Mouse (Mus musculus) heart, adult 2 months (tissue): ENCODE results near the gene Gramd1b. TPM values are rescaled to one million over a fixed set of nuclear protein-coding genes. Genes with fewer than 3 reads are reported as not detected.

Experiments
- DNase-seq, 2 experiments: peaks; one replicate each; pipeline ENCODE4 v3.0.0; 2021
- H3K27ac ChIP-seq: fragments of 200-600 bp; 2 replicates; pipeline ENCODE4 v1.8.1; 2022
- H3K27me3 ChIP-seq: fragments of 200-500 bp; 2 replicates; pipeline ENCODE4 v1.6.1; 2012; ENCODE audit warnings: mild to moderate bottlenecking, low read length, inconsistent platforms, mixed read lengths; ENCODE audit not compliant: control insufficient read depth, insufficient read depth
- H3K36me3 ChIP-seq: fragments of 200-500 bp; 2 replicates; pipeline ENCODE4 v1.6.1; 2012; ENCODE audit warnings: low read length, inconsistent platforms; ENCODE audit not compliant: control insufficient read depth, insufficient read depth
- H3K4me1 ChIP-seq: fragments of 200-500 bp; 2 replicates; pipeline ENCODE4 v1.6.1; 2011; ENCODE audit warnings: low read length; ENCODE audit not compliant: control insufficient read depth, insufficient read depth
- H3K4me3 ChIP-seq: fragments of 200-600 bp; 2 replicates; pipeline ENCODE4 v1.8.1; 2022
- H3K79me2 ChIP-seq: fragments of 200-500 bp; replicated peaks from 2 replicates; pipeline ENCODE4 v1.6.1; 2012; ENCODE audit warnings: mild to moderate bottlenecking, inconsistent platforms, low read length, moderate library complexity, mixed read lengths; ENCODE audit not compliant: control insufficient read depth, insufficient read depth
- H3K9ac ChIP-seq: fragments of 200-500 bp; 2 replicates; pipeline ENCODE4 v1.6.1; 2012; ENCODE audit warnings: low read depth, mild to moderate bottlenecking, control low read depth, inconsistent platforms, low read length, mixed read lengths
- CTCF ChIP-seq: fragments of 200-600 bp; IDR thresholded peaks from 2 replicates; pipeline ENCODE4 v1.8.1; 2022; ENCODE audit warnings: antibody characterized with exemption, mild to moderate bottlenecking, moderate library complexity
- EP300 ChIP-seq: fragments of 200-500 bp; IDR thresholded peaks from 2 replicates; pipeline ENCODE4 v1.6.1; 2011; ENCODE audit warnings: low read depth, low read length, control low read depth; ENCODE audit not compliant: insufficient read depth
- POLR2A ChIP-seq: fragments of 200-500 bp; IDR thresholded peaks from 2 replicates; pipeline ENCODE4 v1.6.1; 2011; ENCODE audit warnings: mild to moderate bottlenecking, low read depth, low read length, control low read depth; ENCODE audit not compliant: insufficient read depth
- WGBS: fragments of 180-500 bp; shearing (Covaris S2); methylation state at CpG from one replicate; pipeline ENCODE4 v1.1.7; 2018; 5-methylcytosine and 5-hydroxymethylcytosine counted together
- intact Hi-C: fragments of 180-260 bp; cut with DNase I; formaldehyde crosslinking; loops from one replicate; pipeline ENCODE4 v1.15.1; 2025
- polyA plus RNA-seq: library from polyadenylated mRNA; depleted of rRNA; stranded (reverse); fragments of >200 nt; gene quantifications from 2 replicates; pipeline ENCODE4 v1.2.3, GENCODE M21; 2012
- total RNA-seq, 2 experiments: library from RNA; stranded (reverse); gene quantifications; 2 replicates each; pipeline ENCODE4 v1.2.3; 2021

The Gramd1b gene
- total and polyA plus RNA-seq, 3 experiments, result 16.9 to 25.0 (median 17.3) TPM

DNA sequence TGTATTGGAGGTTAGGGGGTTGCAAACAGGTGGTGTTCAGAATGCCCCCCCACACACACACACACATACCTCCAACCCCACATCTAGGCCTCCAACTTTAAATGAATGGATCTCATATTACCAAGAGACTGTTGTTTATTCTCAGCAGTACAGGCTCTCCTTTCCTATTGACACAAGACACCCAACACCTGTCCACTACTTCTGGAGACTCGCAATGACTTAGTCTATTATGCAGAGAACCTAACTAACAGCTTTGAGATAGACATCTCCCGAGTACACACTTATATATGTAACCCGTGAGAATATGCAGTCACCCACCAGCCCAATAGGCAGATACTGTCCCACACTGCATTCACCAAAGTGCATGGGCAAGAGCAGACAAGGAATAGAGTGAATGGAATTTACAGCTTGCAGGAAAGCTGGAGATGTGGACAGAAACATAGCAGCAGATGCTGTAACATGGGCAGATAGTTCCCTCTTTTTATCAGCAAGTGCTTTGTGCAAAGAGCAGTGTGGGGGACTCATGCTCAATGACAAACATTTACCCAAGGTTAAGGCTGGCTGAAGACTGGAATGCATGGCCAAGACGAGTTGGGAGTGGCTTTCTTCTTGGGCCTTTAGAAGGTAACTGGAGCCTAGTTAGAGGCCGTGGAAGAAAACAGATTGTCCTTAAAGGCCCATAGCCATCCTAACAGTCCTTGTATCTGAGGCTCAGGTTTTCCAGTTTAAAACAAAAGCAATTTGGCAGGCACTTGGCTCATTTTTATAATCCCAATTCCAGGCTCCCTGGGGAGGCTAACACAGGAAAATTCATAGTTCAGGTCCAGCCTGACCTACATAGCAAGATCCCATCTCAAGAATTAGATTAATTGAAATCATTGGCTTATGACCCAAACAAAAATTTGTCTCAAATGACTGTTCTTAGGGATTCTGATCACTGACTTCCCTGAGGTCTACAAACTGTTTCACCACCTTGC is 71.6 kb downstream of the Gramd1b start:
- no peak overlapping the region for H3K9ac ChIP-seq
- 76% methylated on average over 5 of the region's 5 CpGs for WGBS

DNA sequence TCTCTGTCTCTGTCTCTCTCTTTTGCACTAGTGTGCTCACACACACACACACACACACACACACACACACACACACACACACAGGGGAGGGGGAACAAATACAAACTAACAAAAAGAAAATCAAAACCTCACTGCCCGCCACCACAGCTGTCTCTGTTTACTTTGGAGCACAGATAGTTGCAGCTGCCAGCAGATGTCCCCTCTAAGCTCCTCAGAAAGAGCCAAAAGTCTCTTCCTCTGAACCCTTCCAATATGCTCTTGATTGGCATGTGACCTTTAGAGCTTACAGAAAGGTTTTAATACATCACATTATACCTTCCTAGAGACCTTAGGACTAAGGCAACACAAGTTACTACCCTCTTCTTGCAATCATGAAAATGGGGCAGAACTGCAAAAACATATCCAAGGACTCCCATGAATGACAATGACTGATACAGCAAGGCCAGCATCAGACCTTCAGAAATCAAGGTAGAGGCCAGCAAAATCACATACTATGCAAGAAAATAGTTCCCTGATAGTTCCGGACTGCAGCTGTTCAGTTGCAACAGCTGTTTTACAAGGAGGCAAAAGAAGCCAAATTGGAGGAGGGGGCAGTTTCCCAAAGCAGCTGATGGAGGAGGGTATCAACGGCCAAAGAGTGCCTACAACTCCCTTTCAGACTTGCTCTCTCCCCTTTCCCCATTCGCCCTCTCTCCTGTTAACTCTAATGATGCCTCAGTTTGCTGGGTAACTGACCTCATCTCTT is 72.5 kb downstream of the Gramd1b start:
- no peak overlapping the region for H3K4me3 ChIP-seq
- peaks cover 6% of the 10 kb centered on the region for H3K4me1 ChIP-seq
- no peak overlapping the region for H3K9ac ChIP-seq
- H3K27ac ChIP-seq, result no peak overlapping the region
- H3K79me2 ChIP-seq, result no peaks in the 10 kb centered on the region
- no peaks in the 10 kb centered on the region for H3K36me3 ChIP-seq
- no peak for DNase-seq
- TF ChIP-seq POLR2A (no peak), CTCF (no peak), EP300 (no peak)
- 78% methylated on average over 4 of the region's 4 CpGs for WGBS
- H3K27me3 ChIP-seq, result no peaks in the 10 kb centered on the region
- intact Hi-C loops, result no loop called here

More for the DNA sequence above, 71.6 kb downstream of the Gramd1b start:
- no peak for TF ChIP-seq POLR2A
- TF ChIP-seq CTCF, result no peak
- no peak for TF ChIP-seq EP300
- peaks cover 6% of the 10 kb centered on the region for H3K4me1 ChIP-seq
- no peak overlapping the region for H3K4me3 ChIP-seq
- no peaks in the 10 kb centered on the region for H3K27me3 ChIP-seq
- intact Hi-C loops, result loop anchor here (5.0 kb wide), 1 partner anchor 108 kb away; no protein-coding TSS in a partner anchor
- DNase-seq, result no peak
- H3K27ac ChIP-seq, result no peak overlapping the region; the same call in 1 of the 2 replicates
- no peaks in the 10 kb centered on the region for H3K36me3 ChIP-seq
- H3K79me2 ChIP-seq, result no peaks in the 10 kb centered on the region

DNA sequence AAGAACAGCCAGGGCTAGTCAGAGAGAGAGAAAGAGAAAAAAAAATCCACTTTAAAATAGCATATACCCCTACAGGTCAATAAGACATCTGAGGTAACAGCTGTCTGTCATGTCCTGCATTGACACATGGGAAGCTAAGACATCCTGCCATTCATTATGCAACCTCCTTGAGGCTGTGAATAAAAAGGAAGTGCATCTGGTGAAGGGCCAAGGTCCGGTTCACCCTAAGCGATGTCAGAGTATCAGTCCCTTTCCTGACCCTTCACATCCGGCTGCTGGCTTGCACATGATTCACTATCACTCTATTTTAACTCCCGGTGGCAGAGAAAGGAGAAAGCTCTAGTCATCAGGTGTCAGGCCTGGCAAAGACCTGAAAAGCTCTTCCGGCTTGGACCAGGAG is 73.7 kb downstream of the Gramd1b start:
- intact Hi-C loops, result no loop called here
- H3K27ac ChIP-seq, result no peak overlapping the region
- peak in 1 of 2 experiments; percentile 29 for DNase-seq
- H3K79me2 ChIP-seq, result no peaks in the 10 kb centered on the region
- peaks cover 6% of the 10 kb centered on the region for H3K4me1 ChIP-seq
- no peaks in the 10 kb centered on the region for H3K27me3 ChIP-seq
- H3K9ac ChIP-seq, result no peak overlapping the region
- TF ChIP-seq EP300, result no peak
- no peak for TF ChIP-seq POLR2A
- TF ChIP-seq CTCF, result no peak
- H3K4me3 ChIP-seq, result no peak overlapping the region
- 24% methylated on average over 5 of the region's 5 CpGs for WGBS
- no peaks in the 10 kb centered on the region for H3K36me3 ChIP-seq

DNA sequence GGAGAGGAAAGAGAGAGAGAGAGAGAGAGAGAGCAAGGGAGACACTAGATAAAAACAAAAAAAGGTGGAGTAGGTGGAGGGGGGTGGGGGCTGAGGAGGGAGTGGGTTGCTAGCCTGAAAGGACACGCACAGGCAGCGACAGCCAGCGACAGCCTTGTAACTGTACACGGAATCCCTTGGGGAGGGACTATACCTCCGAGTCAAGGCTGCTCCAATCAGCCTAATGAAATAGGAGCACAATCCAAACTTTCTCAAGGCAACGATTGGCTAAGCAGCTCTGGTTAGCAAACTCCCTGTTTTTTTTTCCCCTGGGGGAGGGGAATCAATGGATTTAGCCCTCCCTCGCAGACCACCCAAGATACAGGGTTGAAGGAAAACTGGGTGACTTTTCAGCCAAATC is 75.0 kb downstream of the Gramd1b start:
- Histone ChIP-seq H3K4me1 (peaks cover 6% of the 10 kb centered on the region), H3K4me3 (peak overlapping the region; percentile 79), H3K79me2 (no peaks in the 10 kb centered on the region), H3K36me3 (no peaks in the 10 kb centered on the region), H3K9ac (peak overlapping the region; percentile 74), H3K27me3 (no peaks in the 10 kb centered on the region), H3K27ac (peak overlapping the region; percentile 84)
- TF ChIP-seq CTCF, result no peak
- 0 out of 2 replicates have a peak, but pooled peaks have one; percentile 22 for TF ChIP-seq EP300
- peak; percentile 66; the same call in 1 of the 2 replicates for TF ChIP-seq POLR2A
- WGBS, result 7% methylated on average over 7 of the region's 7 CpGs
- intact Hi-C loops, result no loop called here
- peak in 1 of 2 experiments; percentile 41 for DNase-seq

DNA sequence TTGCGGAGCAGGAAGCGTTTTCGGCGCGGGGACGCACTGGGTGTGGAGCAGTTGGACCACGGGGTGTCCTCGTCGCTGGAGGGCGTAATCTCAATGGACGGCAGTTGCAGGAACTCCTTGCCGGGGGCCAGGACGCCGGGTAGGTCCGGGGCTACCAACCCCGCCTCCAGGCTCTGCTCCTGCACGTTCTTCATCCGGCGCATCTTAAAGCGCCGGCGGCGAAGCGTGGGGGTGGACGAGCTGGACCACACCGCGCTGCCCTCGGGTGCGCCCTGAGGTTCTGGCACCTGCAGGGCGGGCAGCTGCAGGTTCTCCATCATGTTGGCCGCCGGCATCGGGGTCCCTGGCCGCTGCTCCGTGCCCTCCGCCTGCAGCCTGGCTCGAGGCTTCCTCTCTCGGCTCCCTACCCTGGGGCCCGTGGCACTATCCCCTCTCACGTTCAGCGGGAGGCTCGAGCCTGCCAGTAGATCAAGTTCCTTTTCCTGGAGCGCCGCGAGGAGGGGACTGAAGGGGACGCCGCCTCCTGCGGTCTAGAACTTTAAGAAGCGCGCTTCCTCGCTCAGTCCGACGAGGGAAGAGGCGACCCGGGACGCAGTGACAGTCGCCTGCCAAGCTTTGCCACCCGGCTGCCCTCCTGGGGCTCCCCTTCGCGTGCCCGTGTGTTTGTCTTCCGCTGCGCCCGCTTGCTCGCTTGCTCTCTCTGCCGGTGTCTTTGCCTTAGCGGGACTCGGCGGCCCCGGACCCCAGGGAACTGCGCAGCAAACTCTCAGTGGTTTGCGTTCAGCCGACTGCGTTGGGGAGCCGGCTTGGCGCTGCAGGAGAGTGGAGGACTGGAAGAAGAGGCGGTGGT is 75.6 kb downstream of the Gramd1b start:
- peak; percentile 73 to 79 for DNase-seq
- H3K27ac ChIP-seq, result peak overlapping the region; percentile 84
- no peaks in the 10 kb centered on the region for H3K79me2 ChIP-seq
- peaks cover 4% of the 10 kb centered on the region for H3K4me1 ChIP-seq
- H3K4me3 ChIP-seq, result peak overlapping the region; percentile 79
- intact Hi-C loops, result loop anchor here (2.0 kb wide), 1 partner anchor 41 kb away; no protein-coding TSS in a partner anchor
- WGBS, result under 1% methylated on average over 77 of the region's 77 CpGs
- no peaks in the 10 kb centered on the region for H3K36me3 ChIP-seq
- H3K9ac ChIP-seq, result peak overlapping the region; percentile 74
- H3K27me3 ChIP-seq, result no peaks in the 10 kb centered on the region
- TF ChIP-seq CTCF, result 0 out of 2 replicates have a peak, but pooled peaks have one; percentile 9
- TF ChIP-seq EP300, result no peak
